Mouse (Mus musculus) induced T-regulatory cell, adult 2 months (primary cell): Measurements from ENCODE around the gene Zfp92.
A peak's percentile ranks its signal among the peaks of the same experiment; 100 is the strongest.
"Not testable (repeated sequence)": the region's sequence is repeated elsewhere in the genome, so short reads cannot be mapped to it uniquely, and the experiment has no call there.

ENCODE experiments used
- DNase-seq: peaks from one replicate; pipeline ENCODE4 v3.0.0-alpha.2; 2012; ENCODE audit warnings: low read depth

Gene Zfp92

GRCm38 (mm10) chrX:73410880-73411517, at the start of gene Zfp92:
TSS of gene Zfp92 (plus strand) at chrX:73411096.
- peak; percentile 6 for DNase-seq

- DNase-seq, result no peak
Observed at GRCm38 (mm10) chrX:73363291-73363690, 47.6 kb upstream of the Zfp92 start.

GRCm38 (mm10) chrX:73384419-73384818, 26.5 kb upstream of the Zfp92 start:
- DNase-seq, result no peak

- DNase-seq, result no peak
Observed at GRCm38 (mm10) chrX:73384924-73385323, 26.0 kb upstream of the Zfp92 start.

- DNase-seq, result no peak
Observed at GRCm38 (mm10) chrX:73391481-73391880, 19.4 kb upstream of the Zfp92 start.

GRCm38 (mm10) chrX:73396446-73396845, 14.4 kb upstream of the Zfp92 start:
- DNase-seq, result no peak

- not testable (repeated sequence) for DNase-seq
Observed at GRCm38 (mm10) chrX:73398636-73399035, 12.3 kb upstream of the Zfp92 start, which contains the start of gene Gm18336. TSS of gene Gm18336 (minus strand) at chrX:73398736.

GRCm38 (mm10) chrX:73400951-73401350, 9.9 kb upstream of the Zfp92 start:
- no peak for DNase-seq

GRCm38 (mm10) chrX:73401616-73402015, 9.3 kb upstream of the Zfp92 start:
- DNase-seq, result no peak

- peak; percentile 1 for DNase-seq
Observed at GRCm38 (mm10) chrX:73412767-73413166, 1.9 kb downstream of the Zfp92 start.

- DNase-seq, result peak; percentile 49
Observed at GRCm38 (mm10) chrX:73430036-73430435, 19.1 kb downstream of the Zfp92 start.

- DNase-seq, result no peak
Observed at GRCm38 (mm10) chrX:73432850-73433249, 22.0 kb downstream of the Zfp92 start.

- DNase-seq, result no peak
Observed at GRCm38 (mm10) chrX:73435252-73435651, 24.4 kb downstream of the Zfp92 start, which contains the start of gene Trex2. TSS of gene Trex2 (minus strand) at chrX:73435344.

GRCm38 (mm10) chrX:73441428-73441827, 30.5 kb downstream of the Zfp92 start:
- DNase-seq, result no peak

- peak; percentile 63 for DNase-seq
Observed at GRCm38 (mm10) chrX:73451949-73452348, 41.1 kb downstream of the Zfp92 start.

- DNase-seq, result peak; percentile 93
Observed at GRCm38 (mm10) chrX:73458877-73459392, 48.0 kb downstream of the Zfp92 start, which contains the start of gene Haus7. TSS of gene Haus7 (minus strand) at chrX:73459044.

- no peak for DNase-seq
Observed at GRCm38 (mm10) chrX:73460792-73461191, 49.9 kb downstream of the Zfp92 start.

- DNase-seq, result no peak
Observed at GRCm38 (mm10) chrX:73465483-73466186, 54.7 kb downstream of the Zfp92 start.

GRCm38 (mm10) chrX:73467446-73468241, 56.7 kb downstream of the Zfp92 start:
- DNase-seq, result no peak

- no peak for DNase-seq
Observed at GRCm38 (mm10) chrX:73468330-73468729, 57.4 kb downstream of the Zfp92 start.

- no peak for DNase-seq
Observed at GRCm38 (mm10) chrX:73468752-73469151, 57.9 kb downstream of the Zfp92 start.

- no peak for DNase-seq
Observed at GRCm38 (mm10) chrX:73471764-73472163, 60.9 kb downstream of the Zfp92 start.
